Mouse (Mus musculus) megakaryocyte, embryonic 14.5 days (primary cell): ENCODE data around the gene Pnpo.

ENCODE experiments used
- FLI1 ChIP-seq: IDR thresholded peaks from 2 replicates; pipeline ENCODE4 v1.6.1; 2012; ENCODE audit warnings: low read length, inconsistent platforms, mixed read lengths
- GATA1 ChIP-seq: IDR thresholded peaks from 3 replicates; pipeline ENCODE4 v1.6.1; 2012; ENCODE audit warnings: mixed read lengths, low read length, inconsistent platforms, borderline replicate concordance

DNA sequence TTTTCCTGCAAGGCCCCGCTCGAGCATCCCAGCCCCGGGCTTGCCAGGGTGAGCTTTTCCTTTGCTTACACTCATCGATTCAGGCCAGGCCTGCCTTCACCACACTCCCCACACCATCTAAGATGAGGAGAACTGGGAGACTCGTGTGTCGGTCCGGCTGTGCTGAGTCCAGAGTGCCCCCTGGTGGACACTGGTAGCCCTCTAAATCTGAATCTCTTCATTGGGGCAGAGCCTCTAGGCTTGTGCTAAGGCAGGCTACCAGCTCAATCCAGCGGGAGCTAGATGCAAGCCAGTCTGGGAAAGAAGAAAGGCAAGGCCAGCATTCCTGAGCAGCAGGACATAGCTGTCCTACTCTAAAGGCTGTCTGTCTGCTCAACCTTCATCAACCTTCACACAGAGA, 19.8 kb upstream of the Pnpo start:
- no peak for TF ChIP-seq GATA1
- no peak for TF ChIP-seq FLI1
